Mouse (Mus musculus) embryo, embryonic 9.5 days (tissue): ENCODE measurements at regions not wholly inside any gene's neighbourhood (a gene's known extent, or its start where the extent isn't known, plus 50 kb on each side); places are given as distances from the start of the nearest gene placed in this dataset.

ENCODE experiments used
- DNase-seq: peaks from one replicate; pipeline ENCODE4 v3.0.0-alpha.2; 2017; ENCODE audit errors: extremely low spot score

- DNase-seq: no peak
These were observed 512.1 kb upstream of the Id2 start for GRCm38 (mm10) chr12:25609045-25609444.

GRCm38 (mm10) chr12:25605396-25605795 is 508.5 kb upstream of the Id2 start:
- DNase-seq: no peak

GRCm38 (mm10) chr12:25590262-25590661 is 493.3 kb upstream of the Id2 start:
- DNase-seq: no peak

GRCm38 (mm10) chr12:25585746-25586145 is 488.8 kb upstream of the Id2 start:
- DNase-seq: no peak

- no peak for DNase-seq
These were observed 482.5 kb upstream of the Id2 start for GRCm38 (mm10) chr12:25579407-25579806.

GRCm38 (mm10) chr12:25565131-25565530 is 468.2 kb upstream of the Id2 start:
- no peak for DNase-seq

DNA sequence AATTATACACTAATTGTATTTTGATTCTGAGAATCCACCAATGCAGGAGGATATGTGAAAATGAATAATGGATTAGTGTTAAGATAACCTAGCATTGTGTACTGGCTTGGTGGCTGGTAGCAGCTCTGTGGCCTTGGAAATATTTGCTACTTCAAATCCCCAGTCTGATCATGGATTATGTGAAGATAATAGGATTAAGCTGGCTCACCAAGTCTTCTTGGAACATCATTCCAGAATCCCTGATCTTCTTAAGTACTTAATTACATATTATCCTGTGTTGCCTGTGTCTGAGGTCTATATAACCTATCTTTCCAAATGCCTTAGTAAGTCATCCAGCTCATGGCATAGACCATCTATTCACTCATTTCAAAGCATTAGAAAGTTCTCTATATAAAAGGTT is 462.7 kb upstream of the Id2 start:
- no peak for DNase-seq

DNA sequence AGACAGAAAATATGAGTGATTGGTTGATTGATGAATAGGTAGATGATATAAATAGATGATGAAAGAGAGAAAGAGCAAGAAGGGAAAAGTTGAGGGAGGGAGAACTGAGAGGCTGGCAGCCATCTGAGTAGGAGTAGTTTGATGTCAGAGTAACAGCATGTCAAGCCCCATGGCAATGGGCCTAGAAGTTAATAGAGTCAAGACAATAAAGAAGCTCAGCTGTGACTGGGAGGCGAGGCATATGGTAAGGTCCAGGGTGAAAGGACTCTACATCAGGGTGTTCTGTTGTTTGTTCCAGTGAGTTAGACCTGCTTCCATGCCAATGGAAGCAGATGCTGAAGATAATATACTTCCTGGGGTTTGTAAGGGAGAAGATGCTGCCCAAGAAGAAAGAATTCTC is 456.7 kb upstream of the Id2 start:
- DNase-seq: no peak

- DNase-seq: no peak
These were observed 452.8 kb upstream of the Id2 start for GRCm38 (mm10) chr12:25549735-25550134.

DNA sequence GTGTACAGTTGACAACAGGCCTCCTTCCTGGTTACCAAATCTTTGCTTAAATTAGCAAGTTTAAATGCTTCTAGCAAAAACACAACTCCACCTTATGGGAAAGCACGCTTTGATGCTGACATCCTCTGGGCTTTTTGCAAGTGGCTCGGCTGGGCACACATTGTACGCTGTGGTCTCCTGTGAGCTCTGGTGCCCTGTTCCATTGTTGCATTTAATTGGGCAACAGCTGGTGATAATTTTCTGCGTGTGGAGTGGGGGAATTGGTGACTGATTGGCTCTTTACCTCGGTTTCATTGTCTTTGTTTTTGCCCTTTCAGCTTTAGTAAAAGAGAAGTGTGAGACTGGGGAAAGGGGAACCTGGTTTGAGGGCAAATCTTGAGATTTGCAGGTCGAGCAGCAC is 447.3 kb upstream of the Id2 start:
- no peak for DNase-seq

GRCm38 (mm10) chr12:25534620-25534950 is 437.6 kb upstream of the Id2 start:
- DNase-seq: peak; percentile 14

DNA sequence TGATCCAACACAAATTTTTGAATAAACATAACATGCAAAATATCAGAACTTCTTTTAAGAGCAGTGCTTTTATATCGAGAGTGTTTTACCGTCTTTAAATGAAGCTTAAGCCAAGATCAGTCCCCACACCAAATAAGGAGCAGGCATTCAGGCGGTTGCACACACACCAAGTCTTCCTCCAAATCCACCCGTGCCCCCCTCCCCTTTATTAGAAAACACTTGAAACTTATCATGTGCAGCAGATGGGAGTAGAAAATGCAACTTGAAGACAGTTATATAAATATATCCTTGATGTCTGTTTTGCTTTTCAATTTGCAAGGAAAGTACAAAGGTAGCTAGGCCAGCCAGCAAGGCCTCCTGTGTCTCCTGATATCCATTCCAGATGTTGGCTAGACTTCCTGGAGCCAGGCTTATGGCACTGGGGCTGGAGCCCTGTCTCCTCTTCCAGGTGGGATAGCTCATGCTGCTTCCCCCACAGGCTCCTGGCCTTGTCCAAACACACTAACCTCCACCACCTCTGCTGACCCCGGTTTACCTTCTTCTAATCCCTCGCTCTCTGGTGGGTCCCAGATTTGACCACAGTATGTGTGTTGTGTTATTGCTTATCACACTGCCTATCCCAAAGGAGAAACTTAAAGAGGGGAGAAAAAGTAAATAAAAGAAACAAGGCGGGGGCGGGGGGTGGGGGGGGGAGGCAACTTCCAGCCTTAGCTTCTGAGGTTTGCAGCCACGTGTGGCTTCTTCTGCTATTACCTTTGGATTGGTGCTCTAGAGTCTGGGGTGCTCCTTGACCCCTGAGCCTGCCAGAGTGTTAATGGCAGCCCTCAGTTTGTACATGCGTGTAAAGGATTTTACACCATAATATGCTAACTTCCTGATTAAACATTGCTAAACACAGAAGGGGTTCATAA is 437.0 kb upstream of the Id2 start:
- DNase-seq: peak; percentile 66

DNA sequence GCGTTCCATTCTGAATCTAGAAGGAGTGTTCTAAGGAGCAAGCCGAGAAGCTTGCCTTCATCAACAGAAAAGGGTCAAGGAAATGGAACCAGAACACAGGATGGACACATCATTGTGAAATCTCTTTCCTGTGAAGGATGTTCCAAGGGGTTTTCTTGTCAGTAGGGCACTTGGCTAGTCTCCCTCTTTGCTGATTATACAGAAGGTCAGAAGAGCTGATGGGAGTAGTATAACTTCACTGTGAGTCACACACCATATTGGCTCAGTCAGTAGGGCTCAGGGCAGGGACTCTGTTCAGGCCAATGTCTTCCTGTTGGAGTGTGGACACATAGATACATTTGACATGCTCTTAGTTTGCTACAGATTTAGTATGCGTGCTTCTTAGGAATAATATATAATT is 433.5 kb upstream of the Id2 start:
- DNase-seq: no peak

DNA sequence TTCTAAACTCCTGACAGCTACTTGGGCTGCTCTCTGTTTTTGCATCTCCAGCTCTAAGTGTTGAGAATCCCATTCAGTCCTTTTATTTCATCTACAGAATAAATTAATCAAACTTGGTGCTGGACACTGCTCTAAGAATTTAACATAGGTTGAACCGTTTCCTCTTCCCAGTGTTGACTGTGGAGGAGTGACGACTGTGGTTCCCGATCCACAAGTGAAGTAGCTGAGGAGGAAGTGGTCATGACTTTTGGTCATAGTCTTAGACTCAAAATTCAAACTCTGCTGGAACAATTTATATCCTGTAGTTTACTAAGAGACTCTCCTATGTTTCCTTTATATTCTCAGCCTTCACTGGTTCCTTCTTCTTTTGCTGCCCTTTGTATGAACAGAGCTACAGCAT is 432.6 kb upstream of the Id2 start:
- DNase-seq: no peak

- no peak for DNase-seq
These were observed 429.7 kb upstream of the Id2 start for GRCm38 (mm10) chr12:25526639-25527038.

- DNase-seq: no peak
These were observed 419.8 kb upstream of the Id2 start for GRCm38 (mm10) chr12:25516738-25517137.

GRCm38 (mm10) chr12:25513679-25514078 is 416.7 kb upstream of the Id2 start:
- no peak for DNase-seq

- no peak for DNase-seq
These were observed 412.7 kb upstream of the Id2 start for GRCm38 (mm10) chr12:25509666-25510065.

- no peak for DNase-seq
These were observed 396.3 kb upstream of the Id2 start for GRCm38 (mm10) chr12:25493233-25493632.

- no peak for DNase-seq
These were observed 395.7 kb upstream of the Id2 start for GRCm38 (mm10) chr12:25492483-25493190.

- peak; percentile 61 for DNase-seq
These were observed 378.3 kb upstream of the Id2 start for GRCm38 (mm10) chr12:25475180-25475758.

GRCm38 (mm10) chr12:25469181-25469580 is 372.2 kb upstream of the Id2 start:
- no peak for DNase-seq

DNA sequence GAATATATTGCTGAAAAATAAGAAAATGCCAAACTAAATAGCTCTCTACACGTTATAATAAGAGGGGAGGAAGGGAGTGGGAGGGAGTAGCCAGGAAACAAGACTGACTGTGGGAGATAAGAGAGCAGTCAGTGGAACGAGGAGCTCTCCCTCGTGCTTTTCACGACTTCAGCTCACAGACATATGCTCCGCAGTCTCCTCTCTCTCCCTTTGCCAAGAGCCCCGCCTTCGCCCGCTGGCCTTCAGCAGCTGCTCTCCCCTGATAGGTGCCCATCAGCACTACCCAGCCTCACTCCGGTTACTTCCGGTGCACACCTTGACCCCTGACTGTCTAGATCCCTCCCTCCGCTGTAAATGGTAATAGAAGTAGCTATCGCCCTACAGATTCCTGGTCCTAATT is 370.8 kb upstream of the Id2 start:
- no peak for DNase-seq
